Mouse (Mus musculus) brain, embryonic 14.5 days (tissue): ENCODE results near the gene Slc3a1. TPM values are rescaled to one million over a fixed set of nuclear protein-coding genes. Genes with fewer than 3 reads are reported as not detected.
A peak's percentile ranks its signal among the peaks of the same experiment; 100 is the strongest.

Experiments
- DNase-seq: peaks from one replicate; pipeline ENCODE4 v3.0.0-alpha.2; 2011; ENCODE audit warnings: low read depth
- CTCF ChIP-seq: fragments of 200-500 bp; IDR thresholded peaks from 2 replicates; pipeline ENCODE4 v1.5.1; 2012; ENCODE audit warnings: inconsistent platforms, mild to moderate bottlenecking, moderate library complexity, borderline replicate concordance; ENCODE audit not compliant: insufficient read depth, insufficient read length; ENCODE audit errors: extremely low read depth
- POLR2A ChIP-seq: fragments of 200-500 bp; IDR thresholded peaks from 2 replicates; pipeline ENCODE4 v1.6.1; 2012; ENCODE audit warnings: mild to moderate bottlenecking, inconsistent platforms, borderline replicate concordance; ENCODE audit not compliant: poor library complexity, insufficient read depth, insufficient read length, severe bottlenecking; ENCODE audit errors: extremely low read depth
- polyA plus RNA-seq: library from polyadenylated mRNA; depleted of rRNA; stranded (reverse); fragments of >200 nt; gene quantifications from 2 replicates; pipeline ENCODE4 v1.2.3, GENCODE M21; 2012

Gene Slc3a1
- polyA plus RNA-seq, 1 experiment, result 1.6 TPM

DNA sequence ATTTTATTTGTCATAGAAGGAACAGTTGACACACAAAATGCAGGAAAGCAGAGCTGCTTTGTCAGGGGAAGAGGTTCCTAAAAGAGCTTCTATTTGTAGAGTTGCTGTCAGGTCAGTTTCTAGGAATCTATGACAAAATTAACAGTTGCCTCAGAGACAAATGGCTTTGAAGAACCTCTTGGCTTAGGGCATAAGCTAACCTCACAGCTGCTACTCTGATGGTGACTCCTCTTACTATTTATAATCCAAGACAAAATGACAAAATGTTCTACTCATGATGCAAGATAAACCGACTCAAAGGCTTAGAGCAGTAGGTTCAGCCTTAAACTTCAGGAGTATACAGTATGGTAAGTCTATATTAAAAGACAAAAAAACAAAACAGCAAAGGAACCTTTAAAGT is 58.3 kb downstream of the Slc3a1 start:
- TF ChIP-seq CTCF, result no peak
- no peak for TF ChIP-seq POLR2A
- no peak for DNase-seq

DNA sequence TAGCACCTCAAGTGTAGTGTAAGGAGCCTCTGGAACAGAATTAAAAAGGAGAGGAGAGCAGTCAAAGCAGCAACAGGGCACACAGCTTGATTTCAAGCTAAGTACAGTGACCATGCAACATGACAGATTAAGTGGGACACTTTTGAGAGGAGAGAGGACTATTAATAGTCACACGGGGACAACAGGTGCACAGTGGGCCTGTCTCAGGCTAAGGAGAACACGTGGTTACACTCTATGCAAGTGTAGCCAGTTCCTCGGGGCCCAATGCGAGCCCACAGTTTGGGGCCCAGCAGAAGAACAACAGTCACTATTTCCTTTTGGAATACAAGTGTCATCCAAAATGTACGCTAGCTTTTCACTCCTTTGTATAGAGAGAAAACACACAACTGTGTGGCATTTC is 59.4 kb downstream of the Slc3a1 start:
- TF ChIP-seq CTCF, result no peak
- TF ChIP-seq POLR2A, result no peak
- no peak for DNase-seq

DNA sequence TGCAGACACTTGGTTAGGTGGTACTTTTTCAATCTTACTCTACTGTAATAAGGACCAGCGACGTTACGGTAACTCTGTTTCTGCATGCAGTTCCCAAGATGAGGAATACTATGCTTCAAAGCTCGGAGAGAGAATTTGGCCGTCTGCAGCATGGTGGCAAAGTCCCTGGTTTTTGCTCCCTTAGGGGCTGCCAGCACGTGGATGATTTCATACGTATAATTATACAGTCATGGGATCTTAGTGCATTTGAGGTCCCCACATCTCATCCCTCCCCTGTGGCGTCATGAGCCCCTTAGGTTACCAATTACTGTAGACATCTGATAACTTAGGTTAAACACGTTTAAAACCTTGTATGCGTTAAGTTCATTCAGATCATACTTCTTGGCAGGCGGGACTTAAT is 60.2 kb downstream of the Slc3a1 start:
- DNase-seq, result no peak
- TF ChIP-seq CTCF, result no peak
- no peak for TF ChIP-seq POLR2A

DNA sequence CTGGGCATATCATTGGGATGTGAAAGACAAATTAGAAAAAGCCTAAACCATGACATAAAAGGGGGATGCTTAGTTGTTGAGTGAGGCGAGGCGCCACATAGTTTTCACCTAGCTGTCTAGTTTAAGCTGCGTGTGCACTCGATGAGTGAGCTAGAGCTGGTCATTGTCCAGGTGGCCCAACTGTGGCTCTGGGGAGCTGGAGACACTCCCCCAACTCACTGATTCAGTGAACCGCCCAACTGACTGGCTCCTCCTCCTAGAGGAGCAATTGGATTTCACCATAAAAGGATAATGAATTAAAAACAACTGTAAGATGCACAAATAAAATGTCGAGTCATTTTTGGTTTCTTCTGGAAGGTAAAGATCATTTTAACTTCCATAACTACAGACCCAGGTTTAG is 60.8 kb downstream of the Slc3a1 start:
- peak; percentile 14 for DNase-seq
- no peak for TF ChIP-seq CTCF
- TF ChIP-seq POLR2A, result no peak

DNA sequence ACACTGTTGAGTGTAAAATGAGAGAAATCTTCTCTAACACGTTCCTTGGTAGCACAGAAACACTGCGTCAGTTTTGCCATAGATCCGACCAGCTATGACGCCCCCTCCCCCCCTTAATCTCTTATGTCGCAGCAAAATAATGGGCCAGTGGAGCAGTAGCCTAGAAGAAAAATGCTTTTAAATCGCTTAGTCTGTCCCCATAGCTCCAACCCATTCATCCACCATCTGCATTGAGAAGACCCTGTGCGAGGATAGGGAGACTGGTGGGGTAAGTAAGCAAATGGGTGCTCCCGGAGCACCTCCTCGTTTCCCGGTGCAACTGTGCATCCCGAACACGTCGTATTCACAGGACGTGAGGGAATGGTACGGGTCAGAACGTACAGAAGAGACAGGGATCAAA is 61.4 kb downstream of the Slc3a1 start:
- TF ChIP-seq CTCF (no peak), POLR2A (no peak)
- peak; percentile 65 for DNase-seq

DNA sequence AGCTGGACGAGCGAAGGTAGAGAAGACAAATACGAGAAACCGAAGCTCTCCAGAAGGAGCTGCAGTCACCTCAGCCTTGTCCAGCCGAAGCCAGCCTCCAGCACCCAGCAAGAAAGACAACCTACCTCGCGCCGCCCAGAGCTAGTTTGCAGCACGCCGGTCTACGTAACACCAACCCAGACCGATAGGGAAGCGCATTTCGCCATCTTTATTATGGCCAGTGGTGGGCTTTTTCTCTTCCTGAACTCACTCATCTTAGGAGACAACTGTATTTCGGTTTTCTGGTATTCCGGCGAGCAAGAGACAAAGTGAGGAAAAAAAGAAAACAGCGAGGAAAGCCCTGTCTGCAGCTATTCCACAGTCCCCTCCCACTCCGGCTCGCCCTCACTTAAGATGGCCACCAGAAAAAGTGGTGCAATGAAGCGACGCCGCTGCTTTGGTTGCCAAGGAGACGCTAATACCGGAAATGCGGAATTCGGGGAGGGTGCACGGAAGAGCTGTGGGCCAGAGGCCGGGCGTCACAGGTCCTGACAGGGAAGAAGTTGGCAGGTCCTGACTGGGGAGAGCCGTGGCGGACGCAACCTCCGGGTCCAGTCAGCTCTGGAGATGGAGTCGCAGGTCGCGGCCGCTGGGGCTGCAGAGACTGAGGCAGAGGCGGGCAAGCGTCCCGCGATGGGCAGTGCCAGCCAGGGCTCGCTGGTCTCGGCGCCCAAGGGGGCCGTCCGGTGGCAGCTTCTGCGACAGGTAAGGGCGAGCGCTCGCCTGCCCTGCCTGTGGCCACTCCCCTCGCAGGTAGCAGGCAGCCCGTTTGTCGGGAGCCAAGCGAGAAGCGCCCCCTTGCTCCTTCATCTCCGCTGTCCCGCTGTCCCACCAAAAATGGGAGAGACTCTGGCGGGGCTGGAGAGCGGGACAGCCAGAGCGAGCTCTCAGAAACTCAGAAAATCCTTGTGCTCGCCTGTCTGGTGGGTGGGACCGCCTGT is 62.2 kb downstream of the Slc3a1 start, which contains the start of the genes Prepl and Camkmt:
Gene Prepl (minus strand): TSS at position 122 of the 980 bp plus-strand sequence.
Gene Camkmt (plus strand): TSS at position 433 of the 980 bp plus-strand sequence.
- no peak for TF ChIP-seq CTCF
- TF ChIP-seq POLR2A, result peak; percentile 53; the same call in 1 of the 2 replicates
- peak; percentile 99 for DNase-seq

DNA sequence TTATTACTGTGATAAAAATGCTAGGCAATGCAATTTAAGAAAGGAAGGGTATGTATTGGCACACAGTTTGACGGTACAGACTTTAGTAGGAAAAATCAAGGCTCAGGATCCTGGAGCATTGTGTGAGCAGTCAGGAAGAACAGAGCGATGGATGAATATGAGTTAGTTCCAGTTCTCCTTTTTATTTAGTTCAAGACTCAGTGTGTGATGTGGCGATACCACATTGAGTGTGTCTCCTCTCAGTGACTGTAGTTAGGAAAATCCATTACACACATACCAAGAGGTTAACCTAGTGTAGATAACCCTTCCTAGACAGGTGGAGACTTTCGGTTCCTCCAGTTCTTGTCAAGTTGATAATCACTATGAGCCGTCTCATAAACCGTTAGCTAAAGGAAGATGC is 63.6 kb downstream of the Slc3a1 start:
- no peak for TF ChIP-seq POLR2A
- TF ChIP-seq CTCF, result no peak
- DNase-seq, result no peak

DNA sequence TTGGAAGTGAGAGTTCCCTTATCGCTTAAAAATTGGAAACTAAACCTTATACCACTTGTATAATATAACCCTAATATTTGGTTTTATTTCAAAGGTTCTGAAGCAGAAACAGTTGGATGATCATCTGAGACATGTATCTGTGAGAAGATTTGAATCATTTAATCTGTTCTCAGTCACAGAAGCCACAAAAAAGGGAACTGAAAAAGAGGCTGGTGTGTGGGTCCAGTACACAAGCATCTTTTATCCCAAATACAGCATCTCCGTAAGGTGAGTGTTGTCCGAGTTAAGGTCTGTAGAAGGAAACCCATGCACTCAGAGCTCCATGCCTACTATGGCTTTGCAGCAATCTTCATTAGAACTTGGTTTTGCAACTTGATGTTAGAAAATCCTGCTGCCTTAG is 68.2 kb downstream of the Slc3a1 start:
- no peak for DNase-seq
- TF ChIP-seq CTCF (no peak), POLR2A (no peak)

DNA sequence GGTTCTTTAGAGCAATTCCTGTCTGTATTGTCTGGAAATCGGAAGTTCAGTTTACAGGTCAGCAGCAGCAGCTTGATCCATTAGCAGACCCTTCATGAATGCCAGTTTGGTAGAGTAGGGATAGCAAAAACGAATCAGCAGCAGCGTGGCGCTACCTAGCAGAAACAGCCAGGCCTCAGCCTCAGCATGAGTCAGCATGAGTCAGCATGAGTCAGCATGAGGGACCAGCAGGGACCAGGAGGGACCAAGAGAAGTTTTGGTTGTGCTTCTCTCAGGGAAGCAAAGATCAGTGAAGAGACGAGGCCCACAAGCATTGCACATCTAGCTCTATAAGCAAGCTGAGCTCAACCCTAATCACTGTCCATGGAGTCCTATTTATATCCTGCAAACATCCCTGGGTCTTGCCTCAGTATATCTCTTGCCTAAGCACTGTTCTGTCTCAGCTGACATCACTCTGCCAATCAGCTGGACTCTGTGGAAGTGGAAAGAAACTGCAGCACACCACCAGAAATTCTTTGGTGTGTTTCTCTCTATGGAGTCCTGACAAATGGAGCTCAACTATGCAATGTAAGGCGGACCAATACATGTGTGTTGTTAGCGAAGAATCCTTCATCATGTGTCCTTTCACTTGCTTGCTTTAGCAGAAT is 70.6 kb downstream of the Slc3a1 start:
- no peak for TF ChIP-seq POLR2A
- no peak for TF ChIP-seq CTCF
- no peak for DNase-seq

DNA sequence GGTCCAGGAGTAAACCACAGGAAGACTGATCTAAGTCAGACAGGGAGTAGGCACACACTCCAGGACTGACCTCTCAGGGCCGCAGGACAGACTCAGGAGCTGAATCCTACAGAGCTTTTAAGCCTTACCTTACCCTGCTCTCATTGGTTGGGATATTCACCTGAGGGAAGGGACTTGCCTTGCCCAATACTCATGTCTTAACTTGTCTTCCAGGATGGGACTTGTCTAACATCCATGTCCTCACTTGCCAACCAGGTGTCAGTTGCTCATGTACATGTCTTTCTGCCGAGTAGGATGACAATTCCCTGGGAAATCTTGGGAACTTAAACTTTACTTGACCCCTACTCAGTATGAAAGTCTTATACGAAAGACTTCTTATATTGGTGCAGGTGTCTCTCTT is 72.1 kb downstream of the Slc3a1 start:
- DNase-seq, result no peak
- TF ChIP-seq POLR2A, result no peak
- no peak for TF ChIP-seq CTCF

DNA sequence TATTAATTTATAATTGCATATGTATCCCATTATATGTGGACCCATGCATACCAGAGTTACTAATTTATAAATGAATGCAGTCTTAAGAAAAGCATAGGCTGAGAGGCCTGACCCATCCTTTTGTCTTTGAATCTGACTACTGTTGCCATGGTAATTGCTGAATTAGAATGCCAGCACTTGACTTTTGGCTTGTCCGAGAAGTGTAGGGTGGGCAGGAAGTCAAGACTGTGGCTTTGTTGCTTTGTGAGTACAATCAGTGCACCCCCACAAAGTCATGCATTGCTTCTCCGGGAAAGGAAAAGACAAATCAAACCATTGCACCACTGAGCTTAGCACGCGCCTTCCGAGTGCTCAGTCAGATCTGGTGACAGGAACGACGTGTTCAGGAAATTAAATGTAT is 73.6 kb downstream of the Slc3a1 start:
- no peak for DNase-seq
- no peak for TF ChIP-seq POLR2A
- TF ChIP-seq CTCF, result no peak
